In genomic region chr2:74726551-74726950, GRCm38 (mm10) we compare ENCODE assay signal across 9 mouse cellular contexts. TPM values are rescaled to one million over a fixed set of nuclear protein-coding genes. Genes with fewer than 3 reads are reported as not detected.
DNase-seq lines count a peak whose midpoint lies in the region; ATAC-seq and TF ChIP-seq lines count a peak whose summit lies in the region.
"Had no signal": no experiment of that assay in that cellular context is flagged by ENCODE, and none has a peak within 500 bp of the region (broad histone marks: within the 10 kb centered on the region; RNA-seq: fewer than 3 reads in every experiment).

Gene Gm28230, plus strand, starts transcription at chr2:74726728.

- peaks cover 11% of the 10 kb centered on the region; the same call in 1 of the 2 replicates for H3K4me1 ChIP-seq in intestine, embryonic 16.5 days (ENCODE audit: control insufficient read depth, insufficient read depth, low read length)
- no peaks in the 10 kb centered on the region for H3K4me1 ChIP-seq in liver, postnatal 0 days (ENCODE audit: insufficient read depth)

- WGBS in intestine, embryonic 16.5 days = 49% methylated on average over 5 of the region's 5 CpGs
- WGBS in liver, postnatal 0 days (ENCODE audit: insufficient replicate concordance) = 45% methylated on average over 5 of the region's 5 CpGs

- peak within 1 kb of the TSS; percentile 49 for H3K4me2 ChIP-seq in intestine, embryonic 16.5 days (ENCODE audit: low read depth, low read length)
- 0 out of 2 replicates have a peak within 1 kb of the TSS, but pooled peaks have one; percentile 2 for H3K4me2 ChIP-seq in liver, postnatal 0 days (ENCODE audit: low read depth, low read length)

- no peaks in the 10 kb centered on the region for H3K9me3 ChIP-seq in intestine, embryonic 16.5 days (ENCODE audit: control insufficient read depth, low read length)
- no peaks in the 10 kb centered on the region for H3K9me3 ChIP-seq in liver, postnatal 0 days (ENCODE audit: low read length)

- H3K4me3 ChIP-seq in intestine, embryonic 16.5 days (ENCODE audit: low read length) = peak within 1 kb of the TSS; percentile 41
- 0 out of 2 replicates have a peak within 1 kb of the TSS, but pooled peaks have one; percentile 10 for H3K4me3 ChIP-seq in liver, postnatal 0 days (ENCODE audit: low read depth, low read length)

- DNase-seq in adrenal gland, postnatal 14 days = peak; percentile 58
- no peak for DNase-seq in adrenal gland, postnatal 4 days (ENCODE audit: low spot score in 2 of 2)
- peak; percentile 43 for DNase-seq in NIH3T3 (ENCODE audit: low read depth)
- no peak for DNase-seq in liver, postnatal 0 days
- DNase-seq in thymus, postnatal 25 days = no peak
- no peak for DNase-seq in frontal cortex, postnatal 14 days (ENCODE audit: low spot score in 2 of 2)
- no peak for DNase-seq in layer of hippocampus, adult 9-11 months

- H3K9ac ChIP-seq in intestine, embryonic 16.5 days (ENCODE audit: low read depth, low read length) = peak within 1 kb of the TSS; percentile 56
- H3K9ac ChIP-seq in liver, postnatal 0 days (replicated peaks) = no peak within 1 kb of the TSS

- peak within 1 kb of the TSS; percentile 33; the same call in 1 of the 2 replicates for H3K27ac ChIP-seq in intestine, embryonic 16.5 days (ENCODE audit: low read length)
- H3K27ac ChIP-seq in liver, postnatal 0 days (ENCODE audit: low read depth) = no peak within 1 kb of the TSS

- ATAC-seq in intestine, embryonic 16.5 days = no peak
- ATAC-seq in liver, postnatal 0 days = no peak

- H3K27me3 ChIP-seq in intestine, embryonic 16.5 days (replicated peaks; ENCODE audit: control insufficient read depth, insufficient read depth, low read length) = peaks cover 68% of the 10 kb centered on the region
- H3K27me3 ChIP-seq in liver, postnatal 0 days (ENCODE audit: insufficient read depth, low read length) = peaks cover 94% of the 10 kb centered on the region

- no peak for TF ChIP-seq EP300 in liver, postnatal 0 days (IDR thresholded peaks at IDR 0.05; ENCODE audit: low read depth)

- H3K36me3 ChIP-seq in intestine, embryonic 16.5 days (ENCODE audit: control insufficient read depth, insufficient read depth, low read length) = no peaks in the 10 kb centered on the region
- H3K36me3 ChIP-seq in liver, postnatal 0 days (replicated peaks; ENCODE audit: insufficient read depth, low read length) = no peaks in the 10 kb centered on the region

- no peak for TF ChIP-seq CTCF in liver, postnatal 0 days (IDR thresholded peaks at IDR 0.05; ENCODE audit: low read depth)

RNA-seq across cellular contexts. Expression of gene Gm28230, which starts in this region (rescaled TPM):
- total RNA-seq in adrenal gland, postnatal 14 days (2021) = 1.4 and 1.7 TPM in 2 replicates
- total RNA-seq in adrenal gland, postnatal 4 days (2021) = 1 to 10 TPM; 1.4 to 3.7 TPM
- polyA plus RNA-seq in intestine, embryonic 16.5 days (2015; fragmentation: Nextera tagmentation; extraction: Ambion mirVana) = 0.24 TPM in 1 of 2 replicates, not detected in the other
- not detected in 2 replicates for polyA plus RNA-seq in liver, postnatal 0 days (2015; fragmentation: Nextera tagmentation; extraction: Ambion mirVana)
- total RNA-seq: layer of hippocampus, postnatal 10 days had no signal

Comparison
In these comparisons a context has a peak if more than half of its experiments do, and no peak if none do; other contexts are left out.
1. DNase-seq: peak in adrenal gland, postnatal 14 days (single experiment) and NIH3T3 (single experiment); none in adrenal gland, postnatal 4 days (0 of 2), liver, postnatal 0 days (single experiment), thymus, postnatal 25 days (single experiment), frontal cortex, postnatal 14 days (0 of 2) and layer of hippocampus, adult 9-11 months (single experiment).